Mouse (Mus musculus): Measurements from ENCODE around the gene Hsd11b1. TPM values are rescaled to one million over a fixed set of nuclear protein-coding genes. Genes with fewer than 3 reads are reported as not detected.

Gene Hsd11b1
- polyA plus RNA-seq, 1 experiment from 2014 or later = 0.60 TPM

Other genes starting within 250 kb of the Hsd11b1 start
- 3.6 and 4.2 TPM in 2 replicates for gene Syt14, start 228.3 kb downstream of the Hsd11b1 start, polyA plus RNA-seq (2015; fragmentation: Nextera tagmentation; extraction: Ambion mirVana)
- 9.7 and 13.5 TPM in 2 replicates for gene Diexf, start 133.8 kb downstream of the Hsd11b1 start, polyA plus RNA-seq (2015; fragmentation: Nextera tagmentation; extraction: Ambion mirVana)
- 33.4 and 37.7 TPM in 2 replicates for gene Irf6, start 111.0 kb downstream of the Hsd11b1 start, polyA plus RNA-seq (2015; fragmentation: Nextera tagmentation; extraction: Ambion mirVana)
- gene A130010J15Rik, start 96.0 kb downstream of the Hsd11b1 start, polyA plus RNA-seq (2015; fragmentation: Nextera tagmentation; extraction: Ambion mirVana) = 18.9 and 19.2 TPM in 2 replicates
- gene Traf3ip3, start 62.4 kb downstream of the Hsd11b1 start, polyA plus RNA-seq (2015; fragmentation: Nextera tagmentation; extraction: Ambion mirVana) = 3.4 and 4.7 TPM in 2 replicates
- gene Lamb3, start 56.4 kb downstream of the Hsd11b1 start, polyA plus RNA-seq (2015; fragmentation: Nextera tagmentation; extraction: Ambion mirVana) = 6.7 and 9.4 TPM in 2 replicates
- 21.8 and 27.8 TPM in 2 replicates for gene G0s2, start 9.1 kb upstream of the Hsd11b1 start, polyA plus RNA-seq (2015; fragmentation: Nextera tagmentation; extraction: Ambion mirVana)
- gene Camk1g, start 106.2 kb upstream of the Hsd11b1 start, polyA plus RNA-seq (2015; fragmentation: Nextera tagmentation; extraction: Ambion mirVana) = 22.9 and 23.7 TPM in 2 replicates

All from embryonic facial prominence, embryonic 13.5 days (tissue).